Mouse (Mus musculus) liver, postnatal 0 days (tissue): ENCODE results near the gene Plek. TPM values are rescaled to one million over a fixed set of nuclear protein-coding genes. Genes with fewer than 3 reads are reported as not detected.
"Not testable (repeated sequence)": the region's sequence is repeated elsewhere in the genome, so short reads cannot be mapped to it uniquely, and the experiment has no call there.

Source experiments
- ATAC-seq: fragments of 200-750 bp; cut with Nextera tagmentation; 2 replicates; pipeline ENCODE4 v1.8.0; 2017; ENCODE audit warnings: mild to moderate bottlenecking, moderate library complexity
- DNase-seq: peaks from one replicate; pipeline ENCODE4 v3.0.0-alpha.2; 2016
- H3K27ac ChIP-seq: fragments of 300-500 bp; sonication (generic); 2 replicates; pipeline ENCODE4 v1.5.1; 2014; ENCODE audit warnings: antibody characterized with exemption, moderate library complexity, mild to moderate bottlenecking, low read depth
- H3K27me3 ChIP-seq: fragments of 300-500 bp; sonication (generic); 2 replicates; pipeline ENCODE4 v1.6.1; 2014; ENCODE audit warnings: low read length, control low read depth, mixed read lengths; ENCODE audit not compliant: insufficient read depth
- H3K36me3 ChIP-seq: fragments of 300-500 bp; sonication (generic); replicated peaks from 2 replicates; pipeline ENCODE4 v1.6.1; 2014; ENCODE audit warnings: mild to moderate bottlenecking, control low read depth, low read length, moderate library complexity, mixed read lengths; ENCODE audit not compliant: insufficient read depth
- H3K4me1 ChIP-seq: fragments of 300-500 bp; sonication (generic); 2 replicates; pipeline ENCODE4 v1.6.1; 2014; ENCODE audit warnings: antibody characterized with exemption, mild to moderate bottlenecking, control low read depth; ENCODE audit not compliant: insufficient read depth
- H3K4me2 ChIP-seq: fragments of 300-500 bp; sonication (generic); 2 replicates; pipeline ENCODE4 v1.6.1; 2014; ENCODE audit warnings: low read depth, mild to moderate bottlenecking, low read length, moderate library complexity, mixed read lengths
- H3K4me3 ChIP-seq: fragments of 300-500 bp; sonication (generic); 2 replicates; pipeline ENCODE4 v1.5.1; 2014; ENCODE audit warnings: low read depth, low read length
- H3K9ac ChIP-seq: fragments of 300-500 bp; sonication (generic); replicated peaks from 2 replicates; pipeline ENCODE4 v1.6.1; 2014; ENCODE audit warnings: mild to moderate bottlenecking, moderate library complexity
- H3K9me3 ChIP-seq: fragments of 300-500 bp; sonication (generic); 2 replicates; pipeline ENCODE4 v1.6.1; 2016; ENCODE audit warnings: mild to moderate bottlenecking, control low read depth, low read length, mixed read lengths
- CTCF ChIP-seq: sonication (generic); IDR thresholded peaks from 2 replicates; pipeline ENCODE4 v1.5.1; 2016; ENCODE audit warnings: antibody characterized with exemption, low read depth
- EP300 ChIP-seq: IDR thresholded peaks from 2 replicates; pipeline ENCODE4 v1.6.1; 2016; ENCODE audit warnings: antibody characterized with exemption, low read depth, mild to moderate bottlenecking
- WGBS: fragments of 180-500 bp; shearing (Covaris S2); extraction: QIAGEN DNeasy Blood & Tissue Kit; methylation state at CpG from one replicate; pipeline ENCODE4 v1.1.7; 2014; ENCODE audit not compliant: insufficient replicate concordance; 5-methylcytosine and 5-hydroxymethylcytosine counted together
- polyA plus RNA-seq: library from polyadenylated mRNA; unstranded; fragments of >200 nt; fragmentation: Nextera tagmentation; extraction: Ambion mirVana; gene quantifications from 2 replicates; pipeline ENCODE4 v1.2.1, GENCODE M21; 2015

Gene Plek
- polyA plus RNA-seq, 1 experiment from 2014 or later, result 22.5 TPM

GRCm38 (mm10) chr11:17075656-17076055, 23.5 kb upstream of the Plek start:
- no peaks in the 10 kb centered on the region for H3K9me3 ChIP-seq
- no peak overlapping the region for H3K4me3 ChIP-seq
- H3K9ac ChIP-seq, result no peak overlapping the region
- no peak overlapping the region for H3K4me2 ChIP-seq
- H3K27ac ChIP-seq, result no peak overlapping the region
- DNase-seq (no peak), ATAC-seq (no peak)
- H3K27me3 ChIP-seq, result no peaks in the 10 kb centered on the region
- H3K36me3 ChIP-seq, result no peaks in the 10 kb centered on the region
- TF ChIP-seq CTCF (no peak), EP300 (no peak)
- 78% methylated on average over 2 of the region's 2 CpGs for WGBS
- no peaks in the 10 kb centered on the region for H3K4me1 ChIP-seq

GRCm38 (mm10) chr11:17069360-17069759, 17.2 kb upstream of the Plek start:
- 62% methylated on average over 2 of the region's 2 CpGs for WGBS

GRCm38 (mm10) chr11:17052476-17053049, 382 bp upstream of the Plek start:
- H3K4me3 ChIP-seq, result peak overlapping the region; percentile 37
- ATAC-seq (no peak), DNase-seq (no peak)
- peak overlapping the region; percentile 65 for H3K4me2 ChIP-seq
- no peaks in the 10 kb centered on the region for H3K27me3 ChIP-seq
- H3K9me3 ChIP-seq, result no peaks in the 10 kb centered on the region
- no peaks in the 10 kb centered on the region for H3K4me1 ChIP-seq
- WGBS, result 22% methylated on average over 6 of the region's 6 CpGs
- H3K9ac ChIP-seq, result peak overlapping the region; percentile 58; the same call in 1 of the 2 replicates
- TF ChIP-seq CTCF (no peak), EP300 (no peak)
- H3K36me3 ChIP-seq, result no peaks in the 10 kb centered on the region
- H3K27ac ChIP-seq, result no peak overlapping the region; the same call in 1 of the 2 replicates

More at GRCm38 (mm10) chr11:17069360-17069759, 17.2 kb upstream of the Plek start:
- not testable (repeated sequence) for H3K27me3 ChIP-seq, ATAC-seq, H3K27ac ChIP-seq, H3K4me1 ChIP-seq, DNase-seq, H3K9me3 ChIP-seq, H3K9ac ChIP-seq, H3K4me3 ChIP-seq, H3K4me2 ChIP-seq, H3K36me3 ChIP-seq

- H3K27ac ChIP-seq, result no peak overlapping the region
- H3K4me1 ChIP-seq, result no peaks in the 10 kb centered on the region
- ATAC-seq, result no peak
- H3K36me3 ChIP-seq, result no peaks in the 10 kb centered on the region
- no peaks in the 10 kb centered on the region for H3K9me3 ChIP-seq
- no peaks in the 10 kb centered on the region for H3K27me3 ChIP-seq
- H3K4me2 ChIP-seq, result no peak overlapping the region
- 76% methylated on average over 2 of the region's 2 CpGs for WGBS
- H3K9ac ChIP-seq, result no peak overlapping the region
- no peak overlapping the region for H3K4me3 ChIP-seq
- no peak for DNase-seq
- TF ChIP-seq EP300 (no peak), CTCF (no peak)
Measured at GRCm38 (mm10) chr11:17045806-17046205, 6.4 kb downstream of the Plek start.

DNA sequence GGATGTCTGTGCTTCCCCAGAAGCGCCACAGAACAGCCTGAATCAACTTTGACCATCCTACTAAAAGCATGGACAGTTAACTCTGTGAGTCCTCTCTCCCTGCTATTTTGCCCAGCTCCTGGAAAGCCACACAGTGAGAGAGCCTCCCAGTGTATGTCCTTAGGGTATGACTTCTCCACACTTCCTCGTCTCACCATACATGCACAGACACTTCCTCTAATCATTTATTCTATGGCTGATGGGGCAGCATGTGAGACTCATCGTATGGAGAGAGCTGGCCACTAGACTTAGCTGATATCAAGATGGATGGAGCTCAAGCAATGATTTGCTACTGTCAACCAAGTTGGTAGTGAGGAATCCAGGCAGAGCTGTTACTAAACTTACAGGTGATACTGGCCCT, 28.2 kb downstream of the Plek start:
- H3K27me3 ChIP-seq, result no peaks in the 10 kb centered on the region
- no peaks in the 10 kb centered on the region for H3K4me1 ChIP-seq
- WGBS, result 56% methylated on average over 3 of the region's 3 CpGs
- no peaks in the 10 kb centered on the region for H3K9me3 ChIP-seq
- no peak overlapping the region for H3K4me2 ChIP-seq
- ATAC-seq (no peak), DNase-seq (no peak)
- no peak overlapping the region for H3K9ac ChIP-seq
- no peak overlapping the region for H3K4me3 ChIP-seq
- no peak overlapping the region for H3K27ac ChIP-seq
- H3K36me3 ChIP-seq, result no peaks in the 10 kb centered on the region
- TF ChIP-seq EP300, result no peak
- TF ChIP-seq CTCF, result no peak

DNA sequence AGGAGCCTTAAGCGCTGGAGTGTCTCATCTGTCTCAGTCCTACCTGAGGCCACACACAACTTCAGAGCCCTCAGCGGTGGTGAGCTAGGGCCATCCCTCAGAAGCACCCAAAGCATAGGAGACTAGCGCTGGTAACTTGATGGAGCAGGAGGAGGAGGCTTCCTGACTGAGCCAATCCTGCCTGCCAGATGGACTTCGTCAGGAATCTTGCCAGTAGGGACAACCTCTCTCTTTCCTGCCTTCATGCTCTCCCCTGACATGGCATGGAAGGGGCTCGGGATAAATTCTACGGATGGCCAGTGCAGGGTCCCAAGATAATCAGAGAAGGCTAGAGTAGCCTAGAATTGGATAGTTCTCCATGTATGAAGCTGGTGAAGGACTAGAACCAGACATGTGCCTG, 29.0 kb downstream of the Plek start:
- ATAC-seq, result no peak
- H3K9ac ChIP-seq, result no peak overlapping the region
- WGBS, result 79% methylated on average over 6 of the region's 6 CpGs
- H3K4me3 ChIP-seq, result no peak overlapping the region
- 0 out of 2 replicates have a peak, but pooled peaks cover 3% of the 10 kb centered on the region for H3K9me3 ChIP-seq
- H3K27ac ChIP-seq, result no peak overlapping the region
- H3K27me3 ChIP-seq, result no peaks in the 10 kb centered on the region
- no peaks in the 10 kb centered on the region for H3K4me1 ChIP-seq
- TF ChIP-seq CTCF, result no peak
- TF ChIP-seq EP300, result no peak
- no peak for DNase-seq
- H3K36me3 ChIP-seq, result no peaks in the 10 kb centered on the region
- no peak overlapping the region for H3K4me2 ChIP-seq

GRCm38 (mm10) chr11:17019328-17019727, 32.9 kb downstream of the Plek start:
- no peaks in the 10 kb centered on the region for H3K27me3 ChIP-seq
- ATAC-seq (no peak), DNase-seq (no peak)
- no peak overlapping the region for H3K4me2 ChIP-seq
- H3K4me3 ChIP-seq, result no peak overlapping the region
- H3K9ac ChIP-seq, result no peak overlapping the region
- no peak overlapping the region for H3K27ac ChIP-seq
- WGBS, result 80% methylated on average over 7 of the region's 7 CpGs
- no peaks in the 10 kb centered on the region for H3K36me3 ChIP-seq
- no peak for TF ChIP-seq EP300
- TF ChIP-seq CTCF, result peak; percentile 46
- 0 out of 2 replicates have a peak, but pooled peaks cover 3% of the 10 kb centered on the region for H3K9me3 ChIP-seq
- no peaks in the 10 kb centered on the region for H3K4me1 ChIP-seq
